Mouse (Mus musculus) forebrain, postnatal 0 days (tissue): Measurements from ENCODE around the gene Tdp1. TPM values are rescaled to one million over a fixed set of nuclear protein-coding genes. Genes with fewer than 3 reads are reported as not detected.

Source experiments
- ATAC-seq: fragments of 200-750 bp; cut with Nextera tagmentation; 2 replicates; pipeline ENCODE4 v1.8.0; 2017; ENCODE audit warnings: mild to moderate bottlenecking, moderate library complexity
- DNase-seq: peaks from one replicate; pipeline ENCODE4 v3.0.0-alpha.2; 2015
- H3K27ac ChIP-seq: fragments of 300-500 bp; sonication (generic); 2 replicates; pipeline ENCODE4 v1.5.1; 2014; ENCODE audit warnings: low read depth, mild to moderate bottlenecking, antibody characterized with exemption, low read length, moderate library complexity, mixed read lengths
- H3K27me3 ChIP-seq: fragments of 300-500 bp; sonication (generic); 2 replicates; pipeline ENCODE4 v1.6.1; 2014; ENCODE audit warnings: mild to moderate bottlenecking, low read length, mixed read lengths; ENCODE audit not compliant: insufficient read depth
- H3K36me3 ChIP-seq: fragments of 300-500 bp; sonication (generic); 2 replicates; pipeline ENCODE4 v1.6.1; 2014; ENCODE audit warnings: mild to moderate bottlenecking, moderate library complexity; ENCODE audit not compliant: insufficient read depth
- H3K4me1 ChIP-seq: fragments of 300-500 bp; sonication (generic); 2 replicates; pipeline ENCODE4 v1.6.1; 2014; ENCODE audit warnings: antibody characterized with exemption; ENCODE audit not compliant: insufficient read depth
- H3K4me2 ChIP-seq: fragments of 300-500 bp; sonication (generic); 2 replicates; pipeline ENCODE4 v1.6.1; 2014; ENCODE audit warnings: low read depth, mild to moderate bottlenecking, moderate library complexity
- H3K4me3 ChIP-seq: fragments of 300-500 bp; sonication (generic); 2 replicates; pipeline ENCODE4 v1.5.1; 2014; ENCODE audit warnings: low read depth, low read length, mixed read lengths
- H3K9ac ChIP-seq: fragments of 300-500 bp; sonication (generic); 2 replicates; pipeline ENCODE4 v1.6.1; 2014; ENCODE audit warnings: mild to moderate bottlenecking
- H3K9me3 ChIP-seq: fragments of 300-500 bp; sonication (generic); 2 replicates; pipeline ENCODE4 v1.6.1; 2016; ENCODE audit warnings: low read length
- CTCF ChIP-seq: sonication (generic); IDR thresholded peaks from 2 replicates; pipeline ENCODE4 v1.5.1; 2016; ENCODE audit warnings: antibody characterized with exemption, control low read depth, low read depth
- WGBS: fragments of 180-500 bp; shearing (Covaris S2); extraction: QIAGEN DNeasy Blood & Tissue Kit; methylation state at CpG from one replicate; pipeline ENCODE4 v1.1.7; 2014; 5-methylcytosine and 5-hydroxymethylcytosine counted together
- polyA plus RNA-seq: library from polyadenylated mRNA; unstranded; fragments of >200 nt; fragmentation: Nextera tagmentation; extraction: Ambion mirVana; gene quantifications from 2 replicates; pipeline ENCODE4 v1.2.1, GENCODE M21; 2015
- total RNA-seq: library from RNA; depleted of rRNA; stranded (reverse); fragments of >200 nt; gene quantifications from 2 replicates; pipeline ENCODE4 v1.2.3, GENCODE M21; 2014

Tdp1 gene
- total and polyA plus RNA-seq, 2 experiments from 2014 or later: 12.9 to 41.9 TPM

DNA sequence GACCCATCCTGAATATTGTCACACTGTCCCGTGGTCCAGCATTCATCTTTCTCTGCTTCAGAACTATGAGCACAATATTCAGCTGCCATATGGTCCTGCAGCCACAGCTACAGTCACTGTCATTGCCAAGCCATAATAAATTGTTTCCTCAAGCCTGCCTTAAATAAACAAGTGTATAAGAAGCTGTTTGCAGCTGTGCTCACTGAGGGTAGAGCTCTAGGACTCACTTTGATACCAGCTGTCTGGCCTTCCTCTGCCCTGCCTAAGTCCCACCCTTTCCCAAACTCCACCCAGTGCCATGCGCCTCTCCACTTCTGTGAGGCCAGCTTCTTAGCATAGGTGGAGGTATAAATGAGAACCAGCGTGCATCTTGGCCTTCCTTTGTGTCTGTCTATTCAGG lies 49.3 kb downstream of the Tdp1 start:
- DNase-seq (no peak), ATAC-seq (no peak)
- H3K4me3 ChIP-seq: no peak overlapping the region
- H3K9me3 ChIP-seq: no peaks in the 10 kb centered on the region
- no peak overlapping the region for H3K27ac ChIP-seq
- H3K4me1 ChIP-seq: no peaks in the 10 kb centered on the region
- H3K9ac ChIP-seq: no peak overlapping the region
- no peaks in the 10 kb centered on the region for H3K27me3 ChIP-seq
- no peak for TF ChIP-seq CTCF
- peaks cover 28% of the 10 kb centered on the region for H3K36me3 ChIP-seq
- WGBS: 89% methylated on average over 3 of the region's 3 CpGs
- H3K4me2 ChIP-seq: no peak overlapping the region

- WGBS: 78% methylated on average over 8 of the region's 8 CpGs
- H3K4me1 ChIP-seq: no peaks in the 10 kb centered on the region
- DNase-seq: no peak
- H3K27me3 ChIP-seq: no peaks in the 10 kb centered on the region
- H3K4me3 ChIP-seq: no peak overlapping the region
- peaks cover 23% of the 10 kb centered on the region for H3K36me3 ChIP-seq
- H3K27ac ChIP-seq: no peak overlapping the region
- no peak for ATAC-seq
- TF ChIP-seq CTCF: no peak
- no peak overlapping the region for H3K4me2 ChIP-seq
- H3K9me3 ChIP-seq: no peaks in the 10 kb centered on the region
- no peak overlapping the region for H3K9ac ChIP-seq
Measured at GRCm38 (mm10) chr12:99935403-99935802, 51.1 kb downstream of the Tdp1 start.

DNA sequence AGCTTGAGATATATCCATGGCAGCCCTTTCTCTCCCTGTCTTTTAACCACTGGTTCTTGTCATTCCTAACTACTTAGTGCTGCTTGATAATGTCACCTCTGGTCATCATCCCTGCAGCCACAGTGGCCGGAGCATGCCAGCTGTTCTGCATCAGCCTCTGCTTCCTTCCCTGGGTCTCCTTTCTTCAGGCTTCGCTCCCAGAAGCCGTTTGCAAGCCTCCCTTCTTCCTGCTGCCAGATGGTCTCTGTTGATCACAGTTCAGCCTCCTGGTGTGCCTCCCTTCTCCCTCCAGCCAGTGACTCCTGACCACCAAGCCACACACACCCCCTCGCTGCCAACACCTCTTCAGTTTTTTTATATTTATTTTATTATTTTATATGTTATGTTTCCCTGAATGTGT lies 54.2 kb downstream of the Tdp1 start:
- DNase-seq (no peak), ATAC-seq (no peak)
- Histone ChIP-seq H3K27me3 (no peaks in the 10 kb centered on the region), H3K9ac (no peak overlapping the region), H3K4me2 (no peak overlapping the region), H3K9me3 (no peaks in the 10 kb centered on the region), H3K4me1 (no peaks in the 10 kb centered on the region), H3K4me3 (no peak overlapping the region), H3K36me3 (peaks cover 29% of the 10 kb centered on the region), H3K27ac (no peak overlapping the region)
- 81% methylated on average over 4 of the region's 4 CpGs for WGBS
- no peak for TF ChIP-seq CTCF

DNA sequence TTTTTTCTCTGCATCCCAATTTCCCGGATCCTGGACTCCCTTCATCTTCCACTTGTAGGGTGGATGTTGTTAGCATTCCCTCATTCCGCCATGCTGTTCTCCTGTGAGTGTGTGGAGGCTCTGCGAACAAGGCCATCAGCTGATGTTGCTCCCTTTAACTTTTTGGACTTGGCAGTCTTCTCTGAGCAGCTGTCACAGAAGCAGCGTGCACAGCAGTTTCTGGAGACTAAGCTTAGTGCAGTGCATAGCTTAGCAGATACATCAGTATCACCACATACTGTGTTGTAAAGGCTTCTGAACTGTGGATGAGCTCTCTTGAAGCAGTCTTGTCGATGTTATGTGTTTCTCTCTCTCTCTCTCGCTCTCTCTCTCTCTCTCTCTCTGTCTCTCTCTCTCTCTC lies 54.9 kb downstream of the Tdp1 start:
- no peak for TF ChIP-seq CTCF
- peaks cover 33% of the 10 kb centered on the region for H3K36me3 ChIP-seq
- ATAC-seq: no peak
- H3K9ac ChIP-seq: no peak overlapping the region
- WGBS: 88% methylated on average over 6 of the region's 6 CpGs
- no peaks in the 10 kb centered on the region for H3K9me3 ChIP-seq
- H3K27me3 ChIP-seq: no peaks in the 10 kb centered on the region
- no peak overlapping the region for H3K27ac ChIP-seq
- no peaks in the 10 kb centered on the region for H3K4me1 ChIP-seq
- H3K4me3 ChIP-seq: no peak overlapping the region
- DNase-seq: no peak
- H3K4me2 ChIP-seq: no peak overlapping the region

DNA sequence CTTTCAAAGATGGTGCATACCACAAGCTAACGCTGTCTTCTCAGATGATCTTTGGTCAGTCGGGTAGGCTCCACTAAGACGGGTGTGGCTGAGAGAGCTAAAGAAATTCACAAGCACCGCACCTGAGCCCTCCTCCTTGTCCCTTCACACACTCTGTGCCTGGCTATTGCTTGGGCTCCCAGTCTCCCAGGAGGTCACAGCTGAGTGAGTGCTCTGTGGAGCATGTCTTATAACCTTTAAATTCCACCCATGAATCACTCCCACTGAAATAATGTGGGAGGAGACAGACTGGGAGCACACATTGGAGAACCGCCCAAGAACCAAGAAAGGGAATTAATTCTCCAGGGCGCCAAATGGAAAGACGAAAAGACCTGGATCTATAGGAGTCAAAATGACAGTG lies 56.4 kb downstream of the Tdp1 start:
- ATAC-seq: no peak

GRCm38 (mm10) chr12:99942441-99942840 lies 58.1 kb downstream of the Tdp1 start:
- Histone ChIP-seq H3K27me3 (no peaks in the 10 kb centered on the region), H3K4me1 (no peaks in the 10 kb centered on the region), H3K36me3 (peaks cover 33% of the 10 kb centered on the region), H3K4me2 (no peak overlapping the region), H3K9me3 (no peaks in the 10 kb centered on the region), H3K4me3 (no peak overlapping the region), H3K27ac (no peak overlapping the region), H3K9ac (no peak overlapping the region)
- TF ChIP-seq CTCF: no peak
- ATAC-seq (no peak), DNase-seq (no peak)
- 89% methylated on average over 8 of the region's 8 CpGs for WGBS

More for the DNA sequence above, 56.4 kb downstream of the Tdp1 start:
- Histone ChIP-seq H3K27me3 (no peaks in the 10 kb centered on the region), H3K4me1 (no peaks in the 10 kb centered on the region), H3K9me3 (no peaks in the 10 kb centered on the region), H3K4me2 (no peak overlapping the region), H3K27ac (no peak overlapping the region), H3K36me3 (peaks cover 31% of the 10 kb centered on the region), H3K4me3 (no peak overlapping the region), H3K9ac (no peak overlapping the region)
- no peak for TF ChIP-seq CTCF
- 90% methylated on average over 7 of the region's 7 CpGs for WGBS
- no peak for DNase-seq

DNA sequence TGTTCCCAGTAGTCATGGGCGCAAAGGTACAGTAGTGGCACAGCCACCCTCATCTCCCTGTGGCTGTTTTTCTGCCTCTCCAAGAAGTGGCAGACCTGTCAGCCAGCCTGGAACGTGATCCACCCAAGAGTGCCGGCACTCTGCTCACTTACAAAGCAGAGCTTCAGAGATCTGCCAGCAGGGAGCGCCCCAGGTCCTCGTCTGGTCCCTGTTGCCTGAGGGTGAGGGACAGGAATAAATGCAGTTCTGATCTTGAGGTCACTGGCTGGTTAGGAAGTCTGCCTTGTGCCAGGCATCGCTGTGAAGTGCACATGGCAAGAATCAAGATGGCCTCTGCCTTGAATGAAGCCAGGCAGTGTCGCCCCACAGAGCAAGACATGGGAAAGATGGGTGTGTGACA lies 68.6 kb downstream of the Tdp1 start:
- peaks cover 29% of the 10 kb centered on the region for H3K36me3 ChIP-seq
- H3K4me3 ChIP-seq: no peak overlapping the region
- no peak overlapping the region for H3K9ac ChIP-seq
- no peak overlapping the region for H3K27ac ChIP-seq
- no peaks in the 10 kb centered on the region for H3K27me3 ChIP-seq
- peak; percentile 67 for ATAC-seq
- no peaks in the 10 kb centered on the region for H3K9me3 ChIP-seq
- peaks cover 3% of the 10 kb centered on the region; the same call in 1 of the 2 replicates for H3K4me1 ChIP-seq
- DNase-seq: peak; percentile 62
- TF ChIP-seq CTCF: peak; percentile 77
- 54% methylated on average over 7 of the region's 7 CpGs for WGBS
- no peak overlapping the region for H3K4me2 ChIP-seq

GRCm38 (mm10) chr12:99956411-99956810 lies 72.1 kb downstream of the Tdp1 start:
- no peaks in the 10 kb centered on the region for H3K9me3 ChIP-seq
- H3K4me1 ChIP-seq: peaks cover 10% of the 10 kb centered on the region; the same call in 1 of the 2 replicates
- peaks cover 10% of the 10 kb centered on the region for H3K36me3 ChIP-seq
- no peak for DNase-seq
- H3K9ac ChIP-seq: no peak overlapping the region
- 80% methylated on average over 7 of the region's 7 CpGs for WGBS
- H3K27me3 ChIP-seq: no peaks in the 10 kb centered on the region
- H3K27ac ChIP-seq: no peak overlapping the region
- no peak overlapping the region for H3K4me3 ChIP-seq
- no peak for ATAC-seq
- no peak for TF ChIP-seq CTCF
- H3K4me2 ChIP-seq: no peak overlapping the region
